ENCODE assay signal across 10 mouse cellular contexts in the genomic region with DNA sequence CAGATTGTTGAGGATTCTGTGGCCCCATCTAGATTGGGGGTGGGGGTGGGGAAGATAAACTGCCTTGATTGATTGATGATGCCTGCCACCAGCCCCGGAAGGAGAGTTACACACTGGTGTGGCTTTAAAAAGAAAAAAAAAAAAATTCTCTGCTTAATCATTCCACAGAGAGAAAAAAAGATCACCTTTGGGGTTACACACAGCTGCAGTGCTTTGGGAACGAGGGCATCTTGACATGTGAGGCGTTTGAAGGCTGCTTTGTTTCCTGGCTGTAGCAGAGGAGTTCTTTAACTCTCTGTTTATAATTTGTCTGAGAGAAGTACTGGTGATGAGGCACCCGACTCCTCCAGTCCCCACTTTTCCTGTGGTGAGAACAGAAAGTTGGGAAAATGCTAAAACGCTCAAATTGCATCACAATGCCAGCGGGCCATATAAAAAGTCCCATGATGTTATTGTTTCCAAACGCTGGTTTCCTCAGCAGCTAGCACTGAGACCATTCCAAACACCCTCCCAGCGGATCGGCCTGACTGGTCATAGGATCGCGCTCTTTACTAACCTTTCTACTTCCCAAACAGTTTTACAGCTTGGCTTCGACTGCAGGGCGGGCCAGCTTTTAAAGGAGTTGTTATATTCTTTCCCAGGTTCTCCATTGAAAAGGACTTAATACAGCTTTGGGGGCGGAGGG.
A peak's percentile ranks its signal among the peaks of the same experiment; 100 is the strongest.
DNase-seq lines count a peak whose midpoint lies in the region; ATAC-seq and TF ChIP-seq lines count a peak whose summit lies in the region.
"Had no signal": no experiment of that assay in that cellular context is flagged by ENCODE, and none has a peak within 500 bp of the region (broad histone marks: within the 10 kb centered on the region; RNA-seq: fewer than 3 reads in every experiment).

No protein-coding gene starts in this region.

- 0 out of 2 replicates have a peak overlapping the region, but pooled peaks have one; percentile 0 for H3K4me2 ChIP-seq in heart, postnatal 0 days (ENCODE audit: low read depth, low read length)

- no peak for DNase-seq in heart, postnatal 0 days (ENCODE audit: low spot score)
- DNase-seq in heart, postnatal 4 days: no peak
- peak; percentile 36 for DNase-seq in adipocyte (ENCODE audit: low spot score)
- DNase-seq in kidney, adult 2 months: peak; percentile 42
- DNase-seq in neural tube, embryonic 10.5 days (ENCODE audit: extremely low spot score, low spot score): peak; percentile 39
- DNase-seq in left cerebral cortex, postnatal 10 days (ENCODE audit: extremely low spot score in 1 of 2, low spot score in 2 of 2): no peak
- no peak for DNase-seq in layer of hippocampus, adult 9-10 months (ENCODE audit: low spot score)
- no peak for DNase-seq in left cerebral cortex, postnatal 14 days (ENCODE audit: low spot score in 2 of 2)
- DNase-seq: liver had no signal

- 50% methylated on average over 14 of the region's 14 CpGs for WGBS in heart, postnatal 0 days
- 13% methylated on average over 14 of the region's 14 CpGs for WGBS in kidney, adult 2 months

- TF ChIP-seq CTCF in heart, postnatal 0 days (IDR thresholded peaks at IDR 0.05; ENCODE audit: low read depth): no peak
- no peak for TF ChIP-seq CTCF in kidney, adult 2 months (conservative IDR thresholded peaks at IDR 0.05; ENCODE audit: insufficient read depth, insufficient read length, low read depth, low read length)

- H3K9me3 ChIP-seq in heart, postnatal 0 days (replicated peaks; ENCODE audit: control insufficient read depth, low read length): no peaks in the 10 kb centered on the region

- H3K4me1 ChIP-seq in heart, postnatal 0 days (ENCODE audit: control insufficient read depth, insufficient read depth): no peaks in the 10 kb centered on the region
- H3K4me1 ChIP-seq in kidney, adult 2 months (ENCODE audit: control insufficient read depth, insufficient read depth, low read length): no peaks in the 10 kb centered on the region

- no peak overlapping the region for H3K9ac ChIP-seq in heart, postnatal 0 days (replicated peaks; ENCODE audit: low read depth, low read length)

- intact Hi-C loops in left cerebral cortex, postnatal 10 days (cut with DNase I): no loop called here
- intact Hi-C loops in left cerebral cortex, postnatal 14 days (cut with DNase I): no loop called here

- H3K27me3 ChIP-seq in heart, postnatal 0 days (ENCODE audit: control insufficient read depth, insufficient read depth, low read length): no peaks in the 10 kb centered on the region
- H3K27me3 ChIP-seq in kidney, adult 2 months (replicated peaks; ENCODE audit: control insufficient read depth, insufficient read depth, low read length): no peaks in the 10 kb centered on the region
- H3K27me3 ChIP-seq: CH12.LX had no signal

- H3K4me3 ChIP-seq in heart, postnatal 0 days (ENCODE audit: low read depth, low read length): no peak overlapping the region
- no peak overlapping the region for H3K4me3 ChIP-seq in kidney, adult 2 months (ENCODE audit: insufficient read depth, low read depth, low read length)

- no peak for TF ChIP-seq EP300 in heart, postnatal 0 days (IDR thresholded peaks at IDR 0.05; ENCODE audit: low read depth)

- TF ChIP-seq POLR2A in kidney, adult 2 months (IDR thresholded peaks at IDR 0.05; ENCODE audit: low read depth, low read length): no peak

- ATAC-seq in heart, postnatal 0 days (ENCODE audit: insufficient read depth, low read depth): no peak

- no peaks in the 10 kb centered on the region for H3K36me3 ChIP-seq in heart, postnatal 0 days (replicated peaks; ENCODE audit: control insufficient read depth, insufficient read depth, low read length)
- no peaks in the 10 kb centered on the region for H3K36me3 ChIP-seq in kidney, adult 2 months (ENCODE audit: control insufficient read depth, insufficient read depth, low read length)

- 0 out of 2 replicates have a peak overlapping the region, but pooled peaks have one; percentile 26 for H3K27ac ChIP-seq in heart, postnatal 0 days (ENCODE audit: low read depth)
- H3K27ac ChIP-seq in kidney, adult 2 months (ENCODE audit: insufficient read depth, low read depth, low read length): no peak overlapping the region

Comparison
In these comparisons a context has a peak if more than half of its experiments do, and no peak if none do; other contexts are left out.
1. DNase-seq: peak in adipocyte (single experiment), kidney, adult 2 months (single experiment) and neural tube, embryonic 10.5 days (single experiment); none in heart, postnatal 0 days (single experiment), heart, postnatal 4 days (single experiment), left cerebral cortex, postnatal 10 days (0 of 2), layer of hippocampus, adult 9-10 months (single experiment) and left cerebral cortex, postnatal 14 days (0 of 2).